In the genomic region with DNA sequence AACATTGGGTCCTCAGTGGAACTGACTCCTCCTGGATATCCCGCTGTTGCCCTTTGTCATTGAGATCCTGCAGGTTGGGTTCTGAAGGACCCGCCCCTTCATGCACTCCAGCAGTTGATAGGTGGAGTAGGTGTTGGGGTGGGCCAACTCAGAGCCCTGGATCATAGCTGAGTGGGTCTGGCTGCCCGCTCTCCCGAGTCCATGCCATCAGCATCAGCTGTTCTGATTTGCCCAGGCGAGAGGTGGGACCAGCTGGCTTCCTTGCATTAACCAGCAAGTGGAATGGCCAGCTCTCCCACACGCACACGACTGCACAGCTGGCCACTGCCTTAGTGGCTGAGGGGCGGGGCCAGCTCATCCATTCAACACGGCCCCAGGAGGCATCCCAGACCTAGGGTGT, we compare ENCODE assay signal across 19 mouse cellular contexts. TPM values are rescaled to one million over a fixed set of nuclear protein-coding genes. Genes with fewer than 3 reads are reported as not detected.
DNase-seq lines count a peak whose midpoint lies in the region; ATAC-seq and TF ChIP-seq lines count a peak whose summit lies in the region.
"Had no signal": no experiment of that assay in that cellular context is flagged by ENCODE, and none has a peak within 500 bp of the region (broad histone marks: within the 10 kb centered on the region; RNA-seq: fewer than 3 reads in every experiment).

No protein-coding gene starts in this region.

- DNase-seq in hindbrain, embryonic 10.5 days (ENCODE audit: low spot score), result peak; percentile 38
- DNase-seq in left cerebral cortex, postnatal 4 days, result peak; percentile 17
- DNase-seq in left cerebral cortex, adult 18-20 months (ENCODE audit: low spot score in 2 of 2), result no peak
- DNase-seq in ES-E14 (ENCODE audit: low read depth, low spot score) (peak; percentile 80), liver (no peak)
- peak; percentile 36 for DNase-seq in retina, embryonic 14.5 days (ENCODE audit: low spot score)
- no peak for DNase-seq in right cerebral cortex, postnatal 25 days
- DNase-seq: adrenal gland, postnatal 25 days; B cell, adult 2 months; cerebellum, adult 8-10 months; heart, postnatal 4 days; kidney, postnatal 14 days; thymus, postnatal 4 days had no signal

- ATAC-seq in hindbrain, embryonic 13.5 days (ENCODE audit: low FRiP score), result no peak
- ATAC-seq: activated CD4-positive, CD25-positive, alpha-beta regulatory T cell, adult 4 months had no signal

- H3K4me1 ChIP-seq in hindbrain, embryonic 10.5 days (replicated peaks), result peaks cover 14% of the 10 kb centered on the region
- peaks cover 6% of the 10 kb centered on the region for H3K4me1 ChIP-seq in hindbrain, embryonic 13.5 days (replicated peaks)
- peaks cover 14 to 26% of the 10 kb centered on the region in 2 experiments for H3K4me1 ChIP-seq in ES-E14 (ENCODE audit: control insufficient read depth in 2 of 2, insufficient read depth in 2 of 2, low read length in 2 of 2, poor library complexity in 1 of 2)
- H3K4me1 ChIP-seq: embryonic facial prominence, embryonic 12.5 days had no signal

- no peaks in the 10 kb centered on the region for H3K36me3 ChIP-seq in hindbrain, embryonic 10.5 days
- H3K36me3 ChIP-seq in hindbrain, embryonic 13.5 days, result no peaks in the 10 kb centered on the region
- H3K36me3 ChIP-seq in ES-E14 (ENCODE audit: control insufficient read depth, insufficient read depth, low read length, poor library complexity, severe bottlenecking), result no peaks in the 10 kb centered on the region
- H3K36me3 ChIP-seq: embryonic facial prominence, embryonic 12.5 days; heart, embryonic 12.5 days; lung, embryonic 15.5 days had no signal

- in situ Hi-C loops in ES-E14 (cut with MboI; ENCODE audit: low sequenced_read_pairs in 2 of 2, unreplicated experiment in 2 of 2), result no loop called here

- no peak overlapping the region for H3K4me3 ChIP-seq in hindbrain, embryonic 10.5 days
- no peak overlapping the region for H3K4me3 ChIP-seq in hindbrain, embryonic 13.5 days
- peak overlapping the region in 1 of 2 experiments; percentile 42; a peak in 2 of 4 replicates for H3K4me3 ChIP-seq in ES-E14 (ENCODE audit: insufficient read depth in 1 of 2, low read depth in 1 of 2, low read length in 2 of 2, poor library complexity in 1 of 2, severe bottlenecking in 1 of 2)
- H3K4me3 ChIP-seq: embryonic facial prominence, embryonic 12.5 days; heart, embryonic 12.5 days; lung, embryonic 15.5 days had no signal

- no peaks in the 10 kb centered on the region for H3K27me3 ChIP-seq in hindbrain, embryonic 10.5 days (ENCODE audit: insufficient read depth, poor library complexity, severe bottlenecking)
- H3K27me3 ChIP-seq in hindbrain, embryonic 13.5 days, result no peaks in the 10 kb centered on the region
- H3K27me3 ChIP-seq: embryonic facial prominence, embryonic 12.5 days; lung, embryonic 15.5 days had no signal

- H3K9me3 ChIP-seq in hindbrain, embryonic 10.5 days, result peaks cover 4% of the 10 kb centered on the region; the same call in 1 of the 2 replicates
- no peaks in the 10 kb centered on the region for H3K9me3 ChIP-seq in hindbrain, embryonic 13.5 days
- H3K9me3 ChIP-seq in ES-E14 (ENCODE audit: control insufficient read depth, insufficient read depth, low read depth, low read length), result no peaks in the 10 kb centered on the region
- H3K9me3 ChIP-seq: embryonic facial prominence, embryonic 12.5 days; lung, embryonic 15.5 days had no signal

- no peak overlapping the region; the same call in 1 of the 2 replicates for H3K27ac ChIP-seq in hindbrain, embryonic 10.5 days
- H3K27ac ChIP-seq in hindbrain, embryonic 13.5 days, result no peak overlapping the region
- peak overlapping the region; percentile 9; the same call in 1 of the 2 replicates for H3K27ac ChIP-seq in ES-E14 (ENCODE audit: insufficient read depth, low read depth, low read length, poor library complexity, severe bottlenecking)
- H3K27ac ChIP-seq: embryonic facial prominence, embryonic 12.5 days; lung, embryonic 15.5 days had no signal

- intact Hi-C loops in left cerebral cortex, postnatal 4 days (cut with DNase I), result no loop called here

- 24% methylated on average over 9 of the region's 9 CpGs for WGBS in hindbrain, embryonic 10.5 days
- 19% methylated on average over 9 of the region's 9 CpGs for WGBS in hindbrain, embryonic 13.5 days

- H3K9ac ChIP-seq in hindbrain, embryonic 13.5 days, result no peak overlapping the region
- peak overlapping the region; percentile 8; the same call in 1 of the 2 replicates for H3K9ac ChIP-seq in ES-E14 (ENCODE audit: insufficient read depth, low read depth, low read length, poor library complexity, severe bottlenecking)
- H3K9ac ChIP-seq: embryonic facial prominence, embryonic 12.5 days; heart, embryonic 12.5 days; lung, embryonic 15.5 days had no signal

- no peak overlapping the region for H3K4me2 ChIP-seq in hindbrain, embryonic 13.5 days
- H3K4me2 ChIP-seq: embryonic facial prominence, embryonic 12.5 days; heart, embryonic 12.5 days; liver, embryonic 11.5 days; lung, embryonic 15.5 days had no signal

TF ChIP-seq in ES-E14, 5 proteins besides CTCF, POLR2A, EP300 and RAD21:
- TF ChIP-seq ZC3H11A (IDR thresholded peaks at IDR 0.05; ENCODE audit: borderline replicate concordance, low read depth, low read length), result no peak
- no peak for TF ChIP-seq ZNF384 (IDR thresholded peaks at IDR 0.05; ENCODE audit: low read depth, low read length)
- TF ChIP-seq CHD2 (IDR thresholded peaks at IDR 0.05; ENCODE audit: low read depth, low read length), result no peak
- no peak for TF ChIP-seq HCFC1 (IDR thresholded peaks at IDR 0.05; ENCODE audit: borderline replicate concordance, insufficient read depth, low read length)
- TF ChIP-seq MAFK (IDR thresholded peaks at IDR 0.05; ENCODE audit: insufficient read depth, low read depth, low read length), result no peak

RNA-seq across cellular contexts. Expression of gene Nfyb, which starts 5.0 kb away (rescaled TPM):
- 42.5 and 56.2 TPM in 2 replicates for polyA plus RNA-seq in hindbrain, embryonic 10.5 days (2016; fragmentation: Nextera tagmentation; extraction: Ambion mirVana)
- polyA plus RNA-seq in hindbrain, embryonic 13.5 days (2015; fragmentation: Nextera tagmentation; extraction: Ambion mirVana), result 45.7 and 49.5 TPM in 2 replicates
- total RNA-seq in left cerebral cortex, postnatal 4 days (2021), result 10 to 100 TPM; 50.6 to 54.3 TPM
- 10 to 100 TPM; 60.1 to 63.2 TPM for total RNA-seq in left cerebral cortex, adult 18-20 months (2021)
- 46.9 and 47.7 TPM in 2 replicates for total RNA-seq in ES-E14 (2012; rRNA removed)

Comparison
In these comparisons a context has a peak if more than half of its experiments do, and no peak if none do; other contexts are left out.
1. DNase-seq: peak in hindbrain, embryonic 10.5 days (single experiment), left cerebral cortex, postnatal 4 days (single experiment), ES-E14 (single experiment) and retina, embryonic 14.5 days (single experiment); none in left cerebral cortex, adult 18-20 months (0 of 2), right cerebral cortex, postnatal 25 days (single experiment) and liver (single experiment).